Mouse (Mus musculus) spleen, postnatal 4 days (tissue): ENCODE measurements around the gene Rprd1b.

Experiments
- DNase-seq, 2 experiments: peaks; one replicate each; pipeline ENCODE4 v3.0.0; 2022; ENCODE audit warnings: low spot score in 2 of 2

Gene Rprd1b

DNA sequence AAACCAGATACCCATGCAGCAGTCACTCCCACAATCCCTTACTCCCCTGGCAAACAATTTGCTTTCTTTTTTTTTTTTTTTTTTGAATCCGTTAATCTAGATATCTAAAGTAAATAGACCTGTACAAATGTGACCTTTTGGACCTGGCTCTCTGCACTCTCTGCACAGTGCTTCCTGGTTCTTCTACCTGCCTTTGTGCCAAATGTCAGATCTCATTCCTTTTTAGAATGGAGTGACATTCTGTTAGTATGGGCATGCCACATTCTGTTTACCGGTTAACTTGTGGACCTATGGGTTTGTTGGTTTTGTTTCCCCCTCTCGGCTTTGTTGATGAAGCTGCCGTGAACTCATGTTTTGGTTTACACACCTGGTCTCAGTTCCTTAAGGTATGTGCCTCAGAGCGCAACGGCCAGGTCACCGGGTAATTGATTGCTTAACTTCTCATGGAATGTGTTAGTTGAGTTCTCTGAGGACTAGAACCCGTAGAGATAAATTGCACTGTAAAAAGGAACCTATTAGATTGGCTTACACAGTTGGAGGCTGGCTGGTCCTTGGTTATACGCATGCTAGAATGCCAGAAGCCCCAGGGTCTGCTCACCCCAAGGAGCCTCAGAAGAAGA lies 52.4 kb downstream of the Rprd1b start:
- DNase-seq, result no peak

DNA sequence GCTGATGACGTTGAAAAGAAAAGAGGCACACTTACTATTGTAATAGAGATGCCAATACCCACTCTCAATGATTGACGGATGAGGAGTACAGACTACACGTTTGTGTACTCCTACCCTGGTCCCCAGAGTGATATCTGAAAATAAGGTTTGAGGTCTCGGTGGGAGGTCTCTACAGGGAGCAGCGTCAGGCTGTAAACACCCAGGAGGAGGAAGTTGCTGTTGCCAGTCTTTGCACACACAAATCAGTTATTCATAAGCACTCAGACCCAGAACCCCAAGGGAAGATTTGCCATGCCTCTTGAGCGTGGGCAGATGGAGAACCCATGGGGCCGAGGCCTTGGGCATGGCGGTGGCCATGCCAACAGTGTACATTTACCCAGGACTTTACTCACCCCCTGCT lies 56.2 kb downstream of the Rprd1b start:
- DNase-seq, result no peak

DNA sequence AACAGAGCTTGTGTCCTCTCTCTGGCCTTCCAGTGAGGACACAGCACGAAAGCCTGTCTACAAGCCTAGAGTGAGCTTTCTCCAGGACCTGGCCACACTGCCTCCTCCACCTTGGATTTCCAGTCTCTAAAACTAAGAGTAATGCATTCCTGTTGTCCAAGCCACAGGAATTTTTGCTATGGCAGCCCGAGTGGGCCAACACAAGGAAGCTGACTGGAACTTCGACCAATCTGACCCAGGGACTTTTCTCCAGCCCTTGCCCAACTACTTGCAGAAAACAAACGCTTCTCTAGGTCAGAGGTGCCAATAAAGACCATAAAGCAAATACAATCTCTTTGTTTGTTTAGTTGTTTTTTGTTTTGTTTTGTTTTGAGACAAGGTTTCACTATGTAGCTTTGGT lies 61.8 kb downstream of the Rprd1b start:
- DNase-seq, result no peak

DNA sequence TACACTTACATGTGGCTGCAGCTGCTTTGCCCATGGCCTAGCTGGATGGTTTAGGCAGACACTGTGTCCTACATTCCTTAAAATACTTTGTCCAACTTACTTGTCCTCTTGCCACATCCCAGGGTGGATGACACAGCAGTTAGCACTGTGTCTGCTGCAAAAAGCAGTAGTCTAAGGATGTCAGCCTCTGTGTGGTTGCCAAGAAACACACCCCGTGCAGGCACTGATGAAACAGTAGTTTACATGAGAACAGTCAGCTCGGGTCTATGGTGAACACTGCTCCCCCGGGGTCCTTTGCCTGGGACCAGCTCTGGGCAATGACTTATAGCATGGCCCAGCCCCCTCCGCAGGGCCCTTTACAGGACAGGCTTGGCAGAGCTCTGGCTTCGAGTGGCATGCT lies 65.0 kb downstream of the Rprd1b start:
- no peak for DNase-seq

DNA sequence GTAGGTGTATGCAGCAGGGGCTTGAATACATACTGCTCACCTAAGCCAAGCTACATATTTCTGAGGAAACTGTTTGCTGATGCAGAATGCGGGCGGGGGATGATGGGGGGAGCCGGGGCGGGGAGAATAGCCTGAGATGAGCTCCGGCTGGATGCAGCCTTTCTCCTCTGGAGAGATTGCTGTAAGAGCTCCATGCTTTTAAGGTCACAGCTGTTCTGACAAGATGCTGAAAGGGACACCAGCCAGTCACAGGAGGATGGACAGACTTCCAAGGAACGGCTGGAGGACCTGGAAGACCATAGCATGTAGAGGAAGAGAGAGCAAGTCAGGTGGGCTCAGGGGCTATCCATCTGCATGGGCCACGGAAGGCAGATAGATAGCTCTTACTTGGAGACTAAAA lies 66.0 kb downstream of the Rprd1b start:
- no peak for DNase-seq

DNA sequence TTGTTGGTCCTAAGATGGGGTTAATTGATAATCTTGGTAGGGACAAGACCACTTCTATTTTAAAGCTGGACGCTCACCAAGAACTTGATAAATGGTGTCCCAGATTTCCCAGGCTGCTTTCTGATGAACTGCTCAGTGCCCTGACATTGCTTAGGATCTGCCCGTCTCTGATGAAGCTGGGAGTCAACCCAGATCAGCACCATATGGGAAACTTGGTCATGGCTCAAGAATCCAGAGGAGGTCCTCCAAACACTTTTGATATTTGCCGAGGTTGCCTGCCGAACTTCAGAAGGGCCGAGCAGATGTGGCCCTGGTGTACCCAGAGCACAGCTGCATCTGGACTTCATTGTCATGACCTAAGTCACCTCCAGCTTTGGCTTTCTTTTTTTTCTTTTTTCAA lies 66.5 kb downstream of the Rprd1b start:
- DNase-seq, result no peak

DNA sequence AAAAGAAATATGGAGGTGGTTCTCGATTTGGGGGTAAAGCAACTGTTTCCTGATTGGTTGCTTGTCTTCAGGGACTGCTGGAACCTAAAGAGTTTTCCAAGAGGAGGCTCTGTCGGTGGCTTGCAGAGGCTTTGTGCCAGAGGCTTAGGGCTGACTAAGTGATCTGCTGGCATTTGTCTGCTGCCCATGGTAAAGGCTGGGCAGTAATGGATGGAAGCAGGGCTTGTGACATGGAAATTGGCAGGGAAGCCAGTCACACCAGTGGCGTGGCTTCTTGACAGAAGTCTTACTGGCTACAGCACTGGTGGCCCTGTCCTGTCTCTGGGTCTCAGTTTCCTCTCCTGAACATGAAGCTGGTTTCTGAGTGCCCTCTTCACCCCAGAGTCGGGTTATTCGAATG lies 68.8 kb downstream of the Rprd1b start:
- DNase-seq, result no peak

DNA sequence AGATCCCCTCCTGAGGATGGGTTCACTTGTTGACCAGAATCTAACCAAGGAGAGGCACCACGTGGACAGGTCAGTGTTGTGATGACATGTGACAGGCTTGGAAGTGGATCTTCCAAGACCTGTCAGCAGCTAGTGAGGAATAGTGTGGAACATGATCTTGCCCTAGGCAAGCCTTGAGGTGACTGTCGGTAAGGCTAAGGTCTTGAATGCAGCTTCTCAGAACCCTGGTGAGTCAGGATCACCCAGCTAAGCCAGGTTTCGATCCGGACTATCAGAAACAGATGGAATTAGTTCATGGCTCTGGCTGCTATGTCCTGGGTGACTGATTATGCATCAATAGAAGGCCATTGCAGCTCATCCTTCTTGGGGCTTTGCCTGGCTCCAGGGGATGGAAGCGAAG lies 70.4 kb downstream of the Rprd1b start:
- no peak for DNase-seq

DNA sequence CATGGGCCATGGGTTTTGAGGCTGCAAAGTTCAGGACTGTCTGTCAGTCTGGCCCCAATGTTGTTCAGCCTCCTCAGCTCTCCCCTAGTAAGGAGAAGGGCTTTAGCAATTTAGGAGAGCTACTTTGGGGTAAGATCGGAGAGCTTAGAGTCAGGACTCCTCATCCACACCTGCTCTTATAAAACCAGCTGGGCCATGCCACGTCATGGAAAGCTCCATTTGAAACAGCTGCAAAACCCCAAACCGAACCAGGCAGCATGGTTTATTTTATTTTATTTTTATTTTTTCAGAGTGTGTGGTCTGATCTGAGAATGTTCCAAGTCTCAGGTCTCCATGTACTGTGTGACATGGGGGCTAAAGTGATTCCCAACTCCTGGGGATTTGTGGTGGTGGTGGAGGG lies 71.2 kb downstream of the Rprd1b start:
- DNase-seq, result no peak

DNA sequence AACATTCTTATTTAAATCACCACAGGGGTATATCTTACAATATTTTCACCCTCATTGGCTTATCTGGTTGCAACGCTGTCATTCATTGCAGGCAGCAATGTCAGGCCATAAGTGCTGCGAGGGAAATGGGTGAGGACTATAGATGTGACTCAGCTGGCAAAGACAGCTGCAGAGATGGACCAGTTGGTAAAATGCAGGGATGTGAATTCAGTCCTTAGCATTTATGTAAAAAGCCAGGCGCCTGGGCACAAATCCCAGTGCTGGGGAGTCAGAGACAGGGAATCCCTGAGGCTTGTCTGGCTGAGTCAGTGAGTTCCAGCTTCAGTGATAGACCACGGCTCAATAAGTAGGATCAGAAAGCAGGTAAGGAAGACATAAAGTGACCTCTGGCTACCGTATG lies 73.5 kb downstream of the Rprd1b start:
- no peak for DNase-seq

DNA sequence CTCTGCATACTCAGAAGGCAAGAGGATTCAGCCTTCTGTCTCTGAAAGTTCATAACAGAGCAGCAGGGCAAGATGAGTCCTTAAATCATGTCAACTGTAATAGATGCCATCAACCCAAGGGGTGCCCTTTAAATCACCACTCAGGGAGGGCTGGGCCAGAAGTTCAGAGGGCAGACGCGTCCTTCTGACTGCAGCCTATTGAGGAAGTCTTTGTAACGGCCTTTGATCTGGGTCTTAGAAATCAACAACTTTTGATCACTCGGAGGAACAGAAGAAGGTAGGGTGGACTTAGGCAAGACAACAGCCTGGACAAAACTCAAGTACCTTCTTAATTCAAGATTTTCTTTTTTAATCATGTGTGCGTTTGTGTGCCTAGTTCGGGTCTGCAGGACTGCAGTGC lies 76.7 kb downstream of the Rprd1b start:
- no peak for DNase-seq

DNA sequence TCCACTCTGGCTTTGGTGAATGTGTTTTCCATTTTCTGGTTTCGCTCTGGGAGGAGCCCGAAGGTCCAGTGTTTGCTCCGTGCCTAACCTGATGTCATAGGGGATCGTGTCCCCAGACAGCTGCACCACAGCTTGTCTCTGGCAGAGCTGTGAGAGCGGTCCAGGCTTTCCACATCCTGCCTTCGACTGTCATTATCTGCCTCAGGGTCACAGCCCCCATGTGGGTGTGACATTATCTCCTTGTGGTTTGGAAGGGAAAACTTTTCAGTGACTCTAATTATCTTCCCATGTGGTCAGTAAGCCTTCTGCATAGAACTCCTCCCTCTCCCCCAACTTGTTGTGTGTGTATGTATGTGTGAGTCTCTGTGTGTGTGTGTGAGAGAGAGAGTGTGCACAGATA lies 77.3 kb downstream of the Rprd1b start:
- DNase-seq, result no peak

DNA sequence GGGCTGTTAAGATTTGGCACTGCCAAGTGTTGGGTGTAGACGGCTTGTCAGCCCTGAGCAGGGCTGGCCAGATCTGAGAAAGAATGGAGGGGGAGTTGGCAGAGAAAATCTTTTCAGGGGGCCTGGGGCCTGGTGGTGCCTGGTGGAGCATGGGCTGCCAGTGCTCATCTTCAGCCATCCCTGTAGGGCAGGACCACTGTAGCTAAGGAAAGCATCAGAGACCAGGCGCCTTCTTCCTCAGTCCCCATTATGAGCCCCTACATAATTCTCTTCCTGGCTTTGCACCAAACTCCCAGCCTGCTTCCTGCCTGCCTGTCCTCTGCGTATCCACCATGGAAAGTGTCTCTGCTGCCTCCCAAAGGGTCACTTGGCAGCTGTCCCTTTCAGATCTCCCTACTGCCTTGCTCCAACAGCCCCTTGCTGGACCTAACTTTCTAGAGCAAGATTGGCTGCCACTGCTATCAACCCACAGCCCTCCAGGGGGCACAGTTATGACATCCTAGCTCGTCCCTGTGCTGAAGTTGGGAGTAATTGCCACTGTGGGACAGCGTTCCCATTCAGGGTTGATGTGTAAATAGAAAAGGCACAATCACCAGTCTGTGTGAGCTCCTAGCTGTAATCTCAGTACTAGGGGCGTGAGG lies 78.8 kb downstream of the Rprd1b start:
- DNase-seq, result peak in 1 of 2 experiments; percentile 43

DNA sequence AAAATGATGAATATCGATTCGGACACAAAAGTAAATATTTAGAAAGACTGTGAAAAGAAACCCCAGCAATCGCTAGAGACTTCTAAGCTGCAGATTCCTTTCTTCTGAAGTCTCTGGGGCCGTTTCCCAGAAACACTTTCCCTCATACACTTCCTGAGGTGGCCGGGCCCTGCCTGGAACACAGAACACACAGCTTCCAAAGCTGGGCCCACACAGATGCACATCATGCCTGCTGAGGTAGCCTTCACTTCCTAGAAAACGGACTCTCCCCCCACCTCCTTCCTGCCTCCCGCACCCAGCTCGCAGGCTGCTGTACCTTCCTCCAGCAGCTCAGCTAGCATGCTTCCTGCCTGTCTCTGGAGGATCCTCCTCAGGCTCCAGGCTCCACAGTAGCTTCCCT lies 81.2 kb downstream of the Rprd1b start:
- DNase-seq, result no peak

DNA sequence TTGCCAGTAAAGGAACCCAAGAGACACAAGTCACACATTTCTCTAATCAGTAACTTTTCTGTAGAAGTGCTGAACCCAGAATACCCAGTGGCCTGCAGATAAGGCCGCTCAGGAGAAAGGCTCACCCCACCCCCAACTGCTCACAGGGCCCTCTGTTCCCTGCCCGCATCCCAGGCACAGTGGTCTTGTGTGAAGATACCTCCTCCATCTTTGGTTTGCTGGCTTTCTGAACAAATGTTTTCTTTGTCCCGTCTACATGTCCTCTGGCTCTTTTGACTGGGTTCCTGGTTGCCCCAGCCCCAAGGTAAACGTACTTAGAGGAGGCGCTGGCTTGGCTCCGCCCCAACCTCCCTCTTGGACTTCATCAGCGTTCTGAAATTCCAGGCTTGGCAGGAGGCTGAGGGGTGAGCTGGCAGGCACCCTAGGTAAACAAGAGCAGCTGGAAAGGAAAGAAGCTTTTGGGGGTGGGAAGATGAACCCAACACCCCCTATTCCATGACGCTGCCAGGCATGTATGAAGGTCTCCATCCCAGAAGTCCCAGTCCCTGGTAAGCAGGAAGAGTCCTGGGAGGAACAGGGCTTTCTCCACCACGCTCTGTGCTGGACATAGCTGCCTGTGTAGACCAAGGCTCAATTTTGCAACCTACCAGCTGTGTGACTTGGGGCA lies 85.4 kb downstream of the Rprd1b start:
- DNase-seq, result peak in 1 of 2 experiments; percentile 50

DNA sequence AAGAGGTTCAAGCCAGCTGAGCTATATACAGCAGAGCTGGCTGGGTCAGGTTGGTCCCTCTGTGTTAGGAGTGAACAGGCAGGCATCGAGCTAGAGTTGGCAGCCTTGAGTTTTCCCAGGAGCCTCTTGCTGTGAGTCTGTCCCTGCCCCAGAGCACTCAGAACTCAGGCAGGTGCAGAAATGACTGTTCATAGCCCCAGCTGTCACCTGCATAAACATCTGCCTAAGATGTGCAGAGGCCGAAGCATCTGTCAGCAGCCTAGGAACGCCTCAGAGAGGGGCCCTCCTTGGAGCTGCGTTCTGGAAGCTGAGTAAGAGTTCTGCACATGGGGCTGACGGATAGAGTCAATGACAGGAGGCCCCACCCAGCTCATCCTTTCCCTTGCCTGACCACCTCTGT lies 86.6 kb downstream of the Rprd1b start:
- DNase-seq, result no peak

DNA sequence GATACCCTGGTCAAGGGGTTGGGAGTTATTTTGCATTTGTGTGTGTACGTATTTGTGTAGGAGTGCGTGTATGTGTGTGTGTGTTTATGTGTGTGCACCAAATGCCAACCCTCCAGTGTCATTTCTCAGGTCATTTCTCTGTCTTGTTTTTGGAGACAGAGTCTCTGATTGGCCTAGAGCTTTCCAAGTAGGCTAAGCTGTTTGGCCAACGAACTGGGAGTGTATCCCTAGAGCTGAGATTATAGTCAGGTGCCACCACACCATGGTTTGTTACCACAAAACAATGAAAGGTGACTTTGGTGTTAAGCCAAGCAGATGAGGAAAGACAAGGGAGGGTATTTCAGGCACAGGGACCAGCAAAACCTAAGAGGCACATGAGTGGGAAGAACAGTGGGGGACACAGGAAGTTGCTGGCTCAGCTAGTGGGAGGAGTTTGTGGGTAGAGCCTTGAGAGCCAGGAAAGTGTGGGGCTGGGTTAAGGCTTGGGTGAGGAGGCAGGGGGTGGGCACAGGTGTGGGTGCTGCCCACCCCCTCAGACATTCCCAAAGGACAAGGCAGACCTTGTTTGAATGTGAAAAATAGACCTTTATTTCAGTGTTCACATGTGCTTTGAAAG lies 87.6 kb downstream of the Rprd1b start:
- DNase-seq, result no peak

DNA sequence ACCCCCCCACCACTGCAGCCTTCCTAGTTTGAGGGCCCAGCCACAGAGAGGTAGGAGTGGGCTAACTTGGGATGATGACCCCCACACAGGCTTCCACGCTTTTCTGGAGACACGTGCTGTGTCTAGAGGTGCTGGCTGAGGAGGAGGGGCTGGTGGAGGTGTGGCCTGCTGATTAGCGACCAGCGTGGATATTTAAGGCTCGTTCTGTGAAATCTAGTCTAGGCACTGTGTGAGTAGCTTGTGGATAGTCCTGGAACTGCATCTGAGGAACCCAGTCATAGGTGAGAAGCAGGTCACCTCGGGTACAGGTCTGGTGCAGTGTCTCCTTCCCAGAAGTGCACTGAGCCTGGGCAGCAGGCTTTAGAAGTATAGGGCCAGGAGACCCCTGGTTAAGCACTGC lies 88.4 kb downstream of the Rprd1b start:
- DNase-seq, result no peak

DNA sequence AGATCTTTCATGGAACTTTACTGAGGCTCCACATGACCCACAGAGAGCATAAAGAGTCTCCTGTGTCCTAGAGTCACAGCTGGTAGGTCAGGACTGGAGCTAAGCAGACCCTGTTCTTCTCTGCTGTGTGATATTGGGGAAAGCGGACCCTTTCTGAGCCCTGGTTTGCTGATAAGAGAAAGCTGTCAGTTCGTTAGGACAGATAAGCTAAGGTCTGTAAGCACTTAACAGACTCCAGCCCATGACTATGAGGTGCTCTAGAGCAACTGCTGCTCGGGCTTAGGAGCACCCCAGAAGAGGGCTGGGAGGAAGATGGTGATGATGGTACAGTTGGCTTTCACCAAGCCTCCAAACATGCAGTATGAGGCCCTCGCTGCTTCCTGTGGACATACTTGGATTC lies 90.8 kb downstream of the Rprd1b start:
- DNase-seq, result no peak

DNA sequence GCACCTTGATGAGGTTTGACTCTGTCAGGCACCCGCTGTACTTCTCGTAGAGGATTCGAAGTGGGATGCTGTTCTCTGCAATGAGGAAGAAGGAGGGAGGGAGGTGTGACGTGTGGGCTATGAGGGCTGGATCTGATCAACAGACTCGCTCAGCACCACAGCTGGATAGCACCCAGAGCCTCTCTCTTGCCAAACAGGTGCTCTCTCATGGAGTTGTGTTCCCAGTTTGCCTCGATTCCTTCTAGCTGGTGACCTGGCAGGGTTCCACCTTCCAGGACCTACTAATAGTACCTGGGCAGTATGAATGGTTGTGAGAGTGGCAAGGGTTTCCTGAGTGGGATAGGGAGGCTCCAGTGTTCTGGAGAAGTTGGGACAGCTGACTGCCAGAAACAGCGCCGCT lies 91.9 kb downstream of the Rprd1b start:
- no peak for DNase-seq

DNA sequence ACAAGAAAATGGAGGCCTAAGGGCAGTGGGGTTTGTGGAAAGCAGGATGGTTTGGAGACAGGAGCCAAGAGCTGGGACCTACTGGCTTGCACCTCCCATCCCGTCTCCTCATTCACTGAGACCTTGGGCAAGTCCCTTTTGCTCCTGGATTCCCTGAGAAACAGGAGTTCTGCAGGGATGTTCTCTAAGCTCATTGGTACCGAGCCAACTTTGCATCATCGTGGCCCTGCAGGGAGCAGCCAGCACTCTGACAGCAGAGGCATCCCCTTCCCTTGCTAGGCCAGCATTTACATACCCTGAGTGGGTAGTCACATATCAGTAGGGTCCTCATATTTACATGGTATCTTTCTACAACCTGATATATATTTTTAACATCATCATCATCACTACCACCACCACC lies 92.6 kb downstream of the Rprd1b start:
- no peak for DNase-seq

DNA sequence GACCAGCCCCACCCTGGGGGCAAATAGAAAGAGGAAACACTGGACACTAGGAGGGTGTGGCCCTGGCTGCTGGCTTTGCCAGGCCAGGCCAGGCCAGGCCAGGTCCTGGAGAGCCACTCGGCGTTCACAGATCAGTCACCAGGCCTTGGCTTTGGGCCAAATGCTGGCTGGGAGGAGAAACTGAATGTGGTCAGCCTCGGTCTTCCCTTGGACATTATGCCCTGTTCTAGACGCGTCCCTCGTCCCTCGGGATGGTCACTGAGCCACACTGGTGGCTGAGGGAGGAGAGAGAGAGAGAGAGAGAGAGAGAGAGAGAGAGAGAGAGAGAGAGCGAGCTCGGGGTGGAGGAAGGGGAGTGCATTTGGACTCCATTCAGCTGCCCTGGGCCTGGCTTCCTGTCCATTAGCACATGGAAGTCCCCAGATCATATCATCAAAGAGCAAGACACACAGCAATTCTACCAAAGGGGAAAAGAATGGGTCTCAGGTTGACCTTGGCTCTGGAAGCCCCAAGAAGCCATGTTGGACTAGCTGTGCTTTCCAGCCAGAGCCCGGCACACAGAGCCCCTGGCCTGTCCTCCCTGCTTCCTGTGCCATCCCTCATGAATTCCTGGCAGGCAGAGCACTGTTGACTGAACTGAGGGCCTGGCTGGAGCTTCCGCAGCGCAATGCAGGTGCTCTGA lies 93.5 kb downstream of the Rprd1b start:
- DNase-seq, result peak in 1 of 2 experiments; percentile 64
